Mouse (Mus musculus) kidney, postnatal 36 days (tissue): Measurements from ENCODE around the gene Txndc16.

Source experiments
- DNase-seq, 2 experiments: peaks; one replicate each; pipeline ENCODE4 v3.0.0; 2021 to 2022; ENCODE audit warnings: mixed read lengths in 2 of 2

Txndc16 gene

GRCm38 (mm10) chr14:45220090-45220956 is at the start of gene Txndc16:
TSS of gene Txndc16 (minus strand) at chr14:45220328.
- peak; percentile 80 to 90 for DNase-seq

DNA sequence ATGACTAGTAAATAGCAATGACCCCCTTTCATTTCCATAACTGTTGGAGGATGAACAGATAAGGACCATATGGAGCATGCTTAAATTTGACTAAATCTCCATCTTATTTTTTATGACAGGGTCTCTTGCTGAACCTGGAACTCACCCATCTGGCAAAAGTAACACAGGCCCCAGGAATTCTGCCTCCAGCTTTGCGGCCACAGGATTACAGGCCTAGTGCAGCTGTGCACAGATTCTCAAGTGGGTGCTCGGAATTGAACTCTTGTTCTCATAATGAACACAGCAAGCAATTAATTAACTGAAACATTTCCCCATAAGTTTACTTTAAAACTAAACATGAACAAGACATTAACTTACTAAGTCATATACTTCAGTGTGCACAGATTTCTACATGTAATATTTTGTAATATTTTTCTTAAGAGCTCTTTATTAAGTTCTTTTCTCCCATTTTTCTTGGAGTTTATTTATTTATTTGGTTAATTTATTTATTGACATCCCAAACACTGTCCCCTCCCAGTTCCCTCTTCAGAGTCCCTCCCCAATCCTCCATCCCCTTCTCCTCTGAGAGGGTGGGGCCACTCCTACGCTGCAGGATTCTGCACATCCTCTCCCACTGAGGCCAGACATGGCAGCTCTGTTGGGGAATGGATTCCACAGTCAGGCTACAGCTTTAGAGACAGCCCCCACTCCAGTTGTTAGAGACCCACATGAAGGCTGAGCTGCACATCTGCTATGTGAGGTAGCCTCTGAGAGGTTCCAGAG is 43.9 kb upstream of the Txndc16 start:
- no peak for DNase-seq

DNA sequence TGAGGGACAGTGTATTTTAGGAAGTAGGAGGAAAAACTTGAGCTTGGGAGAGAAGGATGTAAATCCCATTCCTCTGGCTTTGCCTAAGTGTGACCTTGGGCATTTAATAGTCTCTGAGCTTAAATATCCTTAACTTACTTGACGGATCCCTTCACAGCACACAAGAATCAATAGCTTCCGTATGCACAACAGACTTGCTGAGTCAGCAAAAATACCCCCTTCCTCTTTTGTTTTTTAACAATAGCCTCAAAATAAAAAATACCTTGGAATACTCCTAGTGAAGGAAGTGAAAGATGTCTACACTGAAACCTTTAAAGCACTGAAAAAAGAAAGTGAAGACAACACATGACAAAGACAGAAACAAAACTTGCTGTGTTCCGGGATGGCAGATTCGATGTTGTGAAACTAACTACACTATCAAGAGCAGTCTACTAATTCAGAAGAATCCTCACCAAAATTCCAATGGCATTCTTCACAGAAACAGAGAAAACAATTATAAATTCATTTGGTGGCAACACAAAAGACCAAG is 31.5 kb upstream of the Txndc16 start:
- no peak for DNase-seq

GRCm38 (mm10) chr14:45241613-45242012 is 21.5 kb upstream of the Txndc16 start:
- DNase-seq, result peak in 1 of 2 experiments; percentile 15

DNA sequence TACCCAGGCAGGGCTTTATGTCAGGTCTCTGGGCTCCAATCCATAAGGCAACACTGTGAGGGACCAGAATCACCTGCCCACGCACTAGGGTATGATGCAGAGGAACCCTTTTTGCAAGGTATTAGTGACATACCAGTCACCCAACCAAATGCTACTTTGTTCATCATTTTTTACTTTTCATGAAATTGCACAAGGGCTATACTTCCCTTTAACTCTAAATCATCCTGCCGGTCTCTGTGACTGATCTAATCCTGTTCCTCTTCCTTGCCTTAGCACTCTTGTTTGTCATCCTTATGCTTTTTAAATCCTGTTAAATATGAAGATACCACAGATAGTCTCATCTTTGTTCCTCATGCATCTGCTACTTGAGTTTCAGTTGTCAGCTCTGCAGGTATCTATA is 18.9 kb upstream of the Txndc16 start:
- DNase-seq, result no peak

- no peak for DNase-seq
Observed at GRCm38 (mm10) chr14:45220957-45221630, 966 bp upstream of the Txndc16 start.

DNA sequence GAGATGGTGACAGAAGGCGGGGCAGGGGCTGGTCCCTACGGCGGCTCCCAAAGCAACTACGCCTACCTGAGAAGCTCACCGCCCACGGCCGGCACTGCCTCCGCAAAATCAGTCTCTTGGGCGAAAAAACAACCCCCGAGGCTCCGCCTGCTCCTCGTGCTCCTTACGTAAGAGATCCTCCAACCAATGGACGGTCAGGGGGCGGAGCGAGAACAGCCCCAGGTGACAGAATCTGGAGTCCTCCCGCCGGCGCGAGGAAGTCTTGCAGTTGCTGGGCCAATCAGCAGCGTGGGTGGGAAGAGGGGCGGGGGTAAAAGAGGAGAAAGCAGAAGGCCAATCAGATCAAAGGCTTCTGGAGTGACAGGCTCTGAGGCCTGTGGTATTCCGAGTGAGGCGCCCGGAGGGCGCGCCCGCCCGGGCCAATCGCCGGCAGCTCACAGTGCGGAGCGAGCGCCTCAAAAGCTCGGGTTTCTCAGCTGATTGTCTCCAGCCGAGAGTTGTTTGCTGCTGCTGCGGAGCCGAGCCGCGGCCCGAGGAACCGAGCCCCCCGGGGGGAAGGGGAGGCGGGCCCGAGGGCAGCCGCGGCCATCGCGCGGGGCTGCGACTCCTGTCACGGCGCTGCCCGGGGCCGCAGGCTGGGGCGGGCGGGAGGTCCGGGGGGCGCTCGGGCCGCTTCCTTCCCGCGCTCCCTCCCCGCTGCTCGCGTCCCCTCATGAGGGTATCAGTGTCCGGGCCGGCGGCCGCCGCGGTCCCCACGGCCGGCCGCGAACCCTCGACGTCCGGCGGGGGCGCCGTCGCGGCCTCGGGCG is 643 bp downstream of the Txndc16 start, which contains the start of gene Gpr137c:
Gene Gpr137c (plus strand): TSS at position 437 of the 809 bp plus-strand sequence.
- DNase-seq, result peak; percentile 99 to 100

DNA sequence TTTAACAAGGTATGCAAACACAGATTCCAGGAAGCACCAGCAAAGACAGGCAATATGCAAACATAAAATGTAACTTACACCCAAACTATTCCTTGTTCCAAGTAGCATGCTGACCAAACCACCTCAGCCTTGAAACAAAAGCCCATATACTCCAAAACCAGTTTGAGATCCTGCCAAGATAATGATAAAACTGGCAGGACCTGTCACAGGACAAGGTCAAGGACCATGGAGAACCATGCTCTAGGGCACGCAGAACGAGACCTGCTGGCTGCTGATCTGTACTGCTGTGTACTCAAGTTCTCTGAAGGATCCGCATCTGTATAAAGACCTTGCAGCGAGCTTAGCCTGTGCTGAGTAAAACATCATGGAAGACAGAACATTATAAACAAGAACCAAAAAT is 2.4 kb downstream of the Txndc16 start:
- DNase-seq, result no peak

- DNase-seq, result no peak
Observed at GRCm38 (mm10) chr14:45216711-45217340, 3.3 kb downstream of the Txndc16 start.

DNA sequence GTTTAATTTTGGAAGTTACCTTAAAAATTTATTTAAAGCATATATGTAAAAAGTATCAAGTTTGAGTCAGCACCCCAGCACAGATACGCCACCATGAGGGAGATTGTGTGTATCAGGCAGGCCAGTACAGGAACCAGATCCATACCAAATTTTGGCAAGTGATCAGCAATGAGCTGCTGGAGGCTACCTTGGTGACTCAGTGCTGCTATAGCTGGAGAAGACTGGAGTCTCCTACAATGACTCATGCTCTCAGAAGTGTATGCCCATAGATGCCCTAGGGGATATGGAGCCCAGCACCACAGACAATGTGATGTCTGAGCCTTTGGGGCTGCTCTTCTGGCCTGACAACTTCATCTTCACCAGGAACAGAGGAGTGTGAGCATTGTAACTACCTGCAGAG is 8.7 kb downstream of the Txndc16 start:
- DNase-seq, result no peak

GRCm38 (mm10) chr14:45210683-45211082 is 9.4 kb downstream of the Txndc16 start:
- no peak for DNase-seq

DNA sequence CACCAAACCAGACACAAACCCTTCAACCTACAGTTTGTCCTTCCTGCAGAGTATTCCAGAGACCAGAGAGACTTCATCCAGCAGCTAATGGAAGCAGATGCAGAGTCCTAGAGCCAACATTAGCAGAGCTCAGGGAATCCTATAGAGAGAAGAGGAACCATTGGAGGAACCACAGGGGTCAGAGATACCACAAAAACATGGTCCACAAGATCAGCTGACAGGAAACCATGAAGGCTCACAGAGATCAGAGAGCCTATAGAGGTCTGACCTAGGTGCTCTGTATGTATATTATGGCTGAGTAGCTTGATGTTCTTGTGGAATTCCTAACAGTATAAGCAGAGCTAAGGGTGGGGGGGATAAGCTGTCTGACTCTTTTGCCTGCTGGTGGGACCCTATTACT is 19.5 kb downstream of the Txndc16 start:
- DNase-seq, result no peak

DNA sequence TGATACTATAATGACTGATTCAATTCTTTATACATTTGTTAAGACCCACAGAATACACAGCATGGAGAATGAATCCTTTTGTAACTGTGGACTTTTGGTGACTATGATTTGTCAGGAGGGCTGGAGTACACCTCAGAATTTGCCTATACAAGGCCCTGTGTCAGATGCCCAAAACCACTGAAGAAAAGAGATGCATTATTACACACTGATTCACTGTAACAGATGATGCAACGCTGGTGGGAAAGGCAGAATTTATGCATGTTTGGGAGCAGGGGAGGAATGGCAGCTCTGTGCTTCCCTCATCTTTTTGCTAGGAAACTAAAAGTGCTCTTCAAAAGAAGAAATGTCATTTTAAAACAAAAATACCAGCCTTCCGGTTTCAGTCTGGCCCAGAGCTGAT is 29.1 kb downstream of the Txndc16 start:
- no peak for DNase-seq

GRCm38 (mm10) chr14:45181611-45182010 is 38.5 kb downstream of the Txndc16 start:
- no peak for DNase-seq

DNA sequence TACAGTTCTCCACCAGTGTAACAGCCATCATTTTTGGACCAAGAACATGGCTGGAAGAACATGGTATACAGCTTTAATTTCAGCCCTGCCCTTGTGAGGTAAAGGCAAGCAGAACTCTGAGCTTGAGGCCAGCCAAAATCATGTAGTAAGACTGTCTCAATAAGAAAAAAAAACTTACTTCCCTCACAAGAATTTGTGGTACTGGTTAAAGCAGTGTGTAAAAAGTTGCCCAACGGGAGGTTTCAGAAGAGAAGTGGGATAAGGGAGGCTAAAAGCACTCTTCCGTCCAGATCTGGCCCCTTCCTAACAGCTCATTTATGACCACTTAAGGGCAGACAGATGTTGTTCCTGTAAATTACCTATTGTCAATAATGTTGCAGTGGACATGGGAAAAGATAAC is 40.5 kb downstream of the Txndc16 start:
- no peak for DNase-seq

DNA sequence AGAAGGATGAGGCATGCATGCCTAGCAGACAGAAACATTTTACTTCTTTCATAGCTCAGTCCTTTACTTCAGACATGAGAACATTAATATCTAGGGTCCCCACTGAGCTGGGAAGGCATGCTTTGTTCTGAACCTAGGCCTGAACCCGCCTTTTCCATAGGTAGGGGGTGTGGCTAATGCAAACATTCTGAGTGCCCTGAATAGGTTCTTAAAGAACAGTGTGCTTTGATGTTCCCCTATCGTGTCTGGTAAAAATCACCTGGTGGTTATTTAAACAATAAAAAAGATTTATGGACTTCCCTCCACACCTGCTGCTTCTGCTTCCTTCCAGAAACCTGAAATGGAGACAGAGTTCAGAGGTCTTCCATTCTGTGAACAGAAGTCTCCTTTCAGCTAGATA is 40.9 kb downstream of the Txndc16 start:
- no peak for DNase-seq

DNA sequence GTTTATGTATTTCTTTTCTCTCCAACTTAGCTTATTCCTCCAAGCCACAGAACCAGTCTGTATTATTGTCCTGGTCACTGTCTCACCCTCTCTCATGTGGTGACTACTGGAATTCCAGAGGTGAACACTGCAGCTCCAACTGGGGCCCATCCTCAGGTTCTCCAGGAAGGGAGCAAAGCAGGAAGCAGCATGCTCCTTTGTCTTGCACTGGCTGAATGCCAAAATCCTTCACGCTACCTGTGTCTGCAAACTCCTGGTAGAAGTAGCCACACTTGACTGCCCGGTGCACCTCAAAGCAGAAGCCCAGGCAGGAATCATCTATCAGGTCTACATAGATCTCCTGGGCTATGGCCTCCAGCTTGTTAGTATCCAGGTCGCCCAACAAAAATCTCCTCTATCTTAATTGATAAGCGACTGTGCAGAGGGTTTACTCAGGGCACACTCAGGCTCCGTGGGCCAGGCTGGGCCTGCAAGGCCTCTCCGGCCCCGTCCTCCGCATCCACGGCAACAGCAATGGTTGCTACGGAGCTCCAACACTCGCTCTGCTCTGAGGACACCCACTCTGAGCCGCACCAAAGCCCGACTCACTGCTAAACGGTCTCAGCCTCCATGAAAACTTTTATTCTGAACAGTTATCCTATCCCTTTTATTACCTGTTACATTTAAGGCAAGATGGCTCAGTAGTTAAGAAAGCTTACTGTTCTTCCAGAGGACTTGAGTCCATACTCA is 45.0 kb downstream of the Txndc16 start:
- DNase-seq, result peak in 1 of 2 experiments; percentile 12

DNA sequence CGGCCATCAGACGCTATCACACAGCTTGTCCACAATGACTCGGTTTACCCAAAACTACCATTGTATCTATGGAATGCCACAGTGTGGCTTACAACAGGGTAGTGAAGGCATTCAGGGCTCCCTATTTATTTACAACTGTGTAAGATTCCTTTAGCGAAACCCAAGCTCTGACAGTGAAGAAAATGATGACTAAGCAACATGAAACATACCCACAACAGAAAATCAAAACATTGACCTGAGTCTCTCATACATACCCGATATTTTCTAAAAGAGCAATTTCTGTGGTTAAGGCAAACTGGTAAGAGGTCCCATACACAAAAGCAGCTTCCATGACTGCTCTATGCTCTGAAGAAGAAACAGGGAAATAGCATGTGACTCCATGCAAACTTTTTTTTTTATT is 47.9 kb downstream of the Txndc16 start:
- no peak for DNase-seq

GRCm38 (mm10) chr14:45167366-45167765 is 52.8 kb downstream of the Txndc16 start:
- no peak for DNase-seq

GRCm38 (mm10) chr14:45155511-45156173 is 64.5 kb downstream of the Txndc16 start:
- no peak for DNase-seq
